Mouse (Mus musculus) embryonic fibroblast, embryonic 13.5 days (primary cell): ENCODE measurements around the gene Csmd2. TPM values are rescaled to one million over a fixed set of nuclear protein-coding genes. Genes with fewer than 3 reads are reported as not detected.
"Not testable (repeated sequence)": the region's sequence is repeated elsewhere in the genome, so short reads cannot be mapped to it uniquely, and the experiment has no call there.

Source experiments
- H3K27ac ChIP-seq: 2 replicates; pipeline ENCODE4 v1.5.1; 2012; ENCODE audit warnings: low read length, control low read depth, inconsistent platforms; ENCODE audit not compliant: insufficient read depth
- H3K4me1 ChIP-seq: 2 replicates; pipeline ENCODE4 v1.6.1; 2011; ENCODE audit warnings: low read length; ENCODE audit not compliant: control insufficient read depth, insufficient read depth
- H3K4me3 ChIP-seq: 2 replicates; pipeline ENCODE4 v1.5.1; 2011; ENCODE audit warnings: mild to moderate bottlenecking, control low read depth, low read length; ENCODE audit not compliant: insufficient read depth
- CTCF ChIP-seq: IDR thresholded peaks from 2 replicates; pipeline ENCODE4 v1.5.1; 2011; ENCODE audit warnings: mild to moderate bottlenecking, control low read depth, low read length, moderate library complexity, borderline replicate concordance; ENCODE audit not compliant: insufficient read depth
- POLR2A ChIP-seq: IDR thresholded peaks from 2 replicates; pipeline ENCODE4 v1.6.1; 2011; ENCODE audit warnings: low read depth, mild to moderate bottlenecking, control low read depth, low read length, moderate library complexity
- polyA plus RNA-seq: library from polyadenylated mRNA; stranded (reverse); fragments of >200 nt; gene quantifications from 2 replicates; pipeline ENCODE4 v1.2.4, GENCODE M21; 2011; ENCODE audit warnings: low read depth; ENCODE audit not compliant: missing spikeins, insufficient read length

Csmd2 gene
- polyA plus RNA-seq, 1 experiment, result 0.33 TPM

- Histone ChIP-seq H3K27ac (no peak overlapping the region), H3K4me3 (no peak overlapping the region), H3K4me1 (no peaks in the 10 kb centered on the region)
- TF ChIP-seq CTCF, result no peak
- TF ChIP-seq POLR2A, result no peak
Measured at GRCm38 (mm10) chr4:128041901-128042300, 54.2 kb downstream of the Csmd2 start.

GRCm38 (mm10) chr4:128042626-128043025 is 55.0 kb downstream of the Csmd2 start:
- Histone ChIP-seq H3K4me3 (no peak overlapping the region), H3K27ac (no peak overlapping the region), H3K4me1 (no peaks in the 10 kb centered on the region)
- TF ChIP-seq POLR2A (no peak), CTCF (no peak)

- TF ChIP-seq CTCF, result no peak
- TF ChIP-seq POLR2A, result no peak
- no peak overlapping the region for H3K27ac ChIP-seq
- no peaks in the 10 kb centered on the region for H3K4me1 ChIP-seq
- no peak overlapping the region for H3K4me3 ChIP-seq
Measured at GRCm38 (mm10) chr4:128048716-128049115, 61.1 kb downstream of the Csmd2 start.

- no peak for TF ChIP-seq CTCF
- no peak for TF ChIP-seq POLR2A
- Histone ChIP-seq H3K27ac (no peak overlapping the region), H3K4me3 (no peak overlapping the region), H3K4me1 (no peaks in the 10 kb centered on the region)
Measured at GRCm38 (mm10) chr4:128052701-128053100, 65.0 kb downstream of the Csmd2 start.

GRCm38 (mm10) chr4:128061274-128061673 is 73.6 kb downstream of the Csmd2 start:
- H3K4me1 ChIP-seq, H3K27ac ChIP-seq, H3K4me3 ChIP-seq: not testable (repeated sequence)

GRCm38 (mm10) chr4:128067189-128067588 is 79.5 kb downstream of the Csmd2 start:
- Histone ChIP-seq H3K4me3 (no peak overlapping the region), H3K27ac (no peak overlapping the region), H3K4me1 (no peaks in the 10 kb centered on the region)
- TF ChIP-seq CTCF, result no peak
- no peak for TF ChIP-seq POLR2A

- Histone ChIP-seq H3K4me1 (no peaks in the 10 kb centered on the region), H3K4me3 (no peak overlapping the region), H3K27ac (no peak overlapping the region)
- TF ChIP-seq CTCF (no peak), POLR2A (no peak)
Measured at GRCm38 (mm10) chr4:128084466-128084865, 96.8 kb downstream of the Csmd2 start.

GRCm38 (mm10) chr4:128085096-128085495 is 97.4 kb downstream of the Csmd2 start:
- Histone ChIP-seq H3K4me3 (no peak overlapping the region), H3K27ac (no peak overlapping the region), H3K4me1 (no peaks in the 10 kb centered on the region)
- TF ChIP-seq CTCF (no peak), POLR2A (no peak)

- no peak overlapping the region for H3K27ac ChIP-seq
- no peaks in the 10 kb centered on the region for H3K4me1 ChIP-seq
- H3K4me3 ChIP-seq, result no peak overlapping the region
- no peak for TF ChIP-seq CTCF
- no peak for TF ChIP-seq POLR2A
Measured at GRCm38 (mm10) chr4:128087147-128087606, 99.5 kb downstream of the Csmd2 start.

- Histone ChIP-seq H3K4me1 (no peaks in the 10 kb centered on the region), H3K27ac (no peak overlapping the region), H3K4me3 (no peak overlapping the region)
- TF ChIP-seq POLR2A, result no peak
Measured at GRCm38 (mm10) chr4:128087704-128088103, 100.0 kb downstream of the Csmd2 start.

GRCm38 (mm10) chr4:128088264-128088663 is 100.6 kb downstream of the Csmd2 start:
- TF ChIP-seq POLR2A, result no peak
- no peak for TF ChIP-seq CTCF
- Histone ChIP-seq H3K27ac (no peak overlapping the region), H3K4me3 (no peak overlapping the region), H3K4me1 (no peaks in the 10 kb centered on the region)

GRCm38 (mm10) chr4:128091938-128092337 is 104.3 kb downstream of the Csmd2 start:
- TF ChIP-seq CTCF (no peak), POLR2A (no peak)
- Histone ChIP-seq H3K4me1 (no peaks in the 10 kb centered on the region), H3K27ac (no peak overlapping the region), H3K4me3 (no peak overlapping the region)
